Mouse (Mus musculus) limb, embryonic 11.5 days (tissue): ENCODE results near the gene Wdr25. TPM values are rescaled to one million over a fixed set of nuclear protein-coding genes. Genes with fewer than 3 reads are reported as not detected.
"Not testable (repeated sequence)": the region's sequence is repeated elsewhere in the genome, so short reads cannot be mapped to it uniquely, and the experiment has no call there.

Experiments
- ATAC-seq: fragments of 200-750 bp; cut with Nextera tagmentation; 2 replicates; pipeline ENCODE4 v1.8.0; 2017; ENCODE audit warnings: low read depth; ENCODE audit not compliant: insufficient number of reproducible peaks, low FRiP score, low TSS enrichment
- DNase-seq: peaks from one replicate; pipeline ENCODE4 v3.0.0-alpha.2; 2015; ENCODE audit warnings: low spot score
- H3K27ac ChIP-seq: fragments of 300-500 bp; sonication (generic); replicated peaks from 2 replicates; pipeline ENCODE4 v1.5.1; 2014; ENCODE audit warnings: low read depth, mild to moderate bottlenecking, low read length
- H3K27me3 ChIP-seq: fragments of 300-500 bp; sonication (generic); 2 replicates; pipeline ENCODE4 v1.6.1; 2014; ENCODE audit warnings: mild to moderate bottlenecking, low read length, mixed read lengths; ENCODE audit not compliant: control insufficient read depth, insufficient read depth
- H3K36me3 ChIP-seq: fragments of 300-500 bp; sonication (generic); 2 replicates; pipeline ENCODE4 v1.6.1; 2014; ENCODE audit warnings: mild to moderate bottlenecking, low read length, moderate library complexity, mixed read lengths; ENCODE audit not compliant: control insufficient read depth, insufficient read depth
- H3K4me1 ChIP-seq: fragments of 300-500 bp; sonication (generic); 2 replicates; pipeline ENCODE4 v1.6.1; 2014; ENCODE audit warnings: low read length, mixed read lengths; ENCODE audit not compliant: control insufficient read depth, insufficient read depth
- H3K4me2 ChIP-seq: fragments of 300-500 bp; sonication (generic); 2 replicates; pipeline ENCODE4 v1.6.1; 2014; ENCODE audit warnings: low read depth, mild to moderate bottlenecking, moderate library complexity; ENCODE audit not compliant: severe bottlenecking
- H3K4me3 ChIP-seq: fragments of 300-500 bp; sonication (generic); 2 replicates; pipeline ENCODE4 v1.5.1; 2014; ENCODE audit warnings: low read depth, low read length
- H3K9ac ChIP-seq: fragments of 300-500 bp; sonication (generic); 2 replicates; pipeline ENCODE4 v1.6.1; 2014; ENCODE audit warnings: mild to moderate bottlenecking, low read length
- H3K9me3 ChIP-seq: fragments of 300-500 bp; sonication (generic); 2 replicates; pipeline ENCODE4 v1.6.1; 2016; ENCODE audit warnings: low read length; ENCODE audit not compliant: control insufficient read depth
- WGBS: fragments of 180-500 bp; shearing (Covaris S2); extraction: QIAGEN DNeasy Blood & Tissue Kit; methylation state at CpG from one replicate; pipeline ENCODE4 v1.1.7; 2014; 5-methylcytosine and 5-hydroxymethylcytosine counted together
- polyA plus RNA-seq: library from polyadenylated mRNA; unstranded; fragments of >200 nt; fragmentation: Nextera tagmentation; extraction: Ambion mirVana; gene quantifications from 2 replicates; pipeline ENCODE4 v1.2.1, GENCODE M21; 2014

Wdr25 gene
- 4.9 and 7.0 TPM in 2 replicates for polyA plus RNA-seq

DNA sequence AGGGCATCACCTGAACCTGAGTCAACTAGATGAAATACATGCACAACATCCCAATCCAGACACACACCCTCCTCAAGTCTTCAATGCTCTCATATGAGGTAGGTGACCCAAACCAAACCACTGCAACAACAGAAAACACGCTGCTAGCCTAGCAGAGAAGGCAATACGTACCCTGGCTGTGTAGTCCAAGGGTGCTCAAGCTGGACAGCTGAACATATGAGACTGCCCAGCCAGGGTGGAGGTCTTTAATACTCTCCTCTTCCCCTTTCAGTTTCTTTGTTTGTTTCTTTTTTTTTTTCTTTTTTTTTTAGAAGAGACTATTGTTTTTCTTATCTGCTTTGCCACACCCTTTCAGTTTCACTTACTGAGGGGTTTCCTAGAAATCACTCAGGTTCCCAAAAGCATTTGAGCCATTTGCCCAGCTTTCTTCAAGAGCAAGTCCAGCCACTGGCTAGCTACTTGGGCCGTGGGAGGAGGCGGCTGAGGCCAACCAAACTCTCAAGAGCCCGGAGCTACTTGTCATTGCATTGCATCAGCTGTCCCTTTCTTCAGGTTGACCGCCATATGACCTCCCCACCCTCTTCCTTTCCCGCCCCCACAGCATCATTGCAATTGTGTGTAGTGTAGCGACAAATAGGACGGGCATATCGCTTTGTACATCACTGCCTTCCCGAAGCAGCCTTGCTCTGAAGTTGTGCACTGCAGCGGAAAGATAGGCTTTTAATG, at the start of gene Wdr25:
Wdr25 (plus strand) TSS at position 643 of the 726 bp plus-strand sequence.
- Histone ChIP-seq H3K4me2 (peak within 1 kb of the TSS; percentile 92), H3K27ac (no peak within 1 kb of the TSS), H3K9ac (peak within 1 kb of the TSS; percentile 82), H3K9me3 (no peaks in the 10 kb centered on the region), H3K27me3 (no peaks in the 10 kb centered on the region), H3K4me1 (peaks cover 7% of the 10 kb centered on the region; the same call in 1 of the 2 replicates), H3K4me3 (peak within 1 kb of the TSS; percentile 92), H3K36me3 (no peaks in the 10 kb centered on the region; the same call in none of the 2 replicates)
- 26% methylated on average over 12 of the region's 12 CpGs for WGBS
- ATAC-seq (no peak), DNase-seq (no peak)

DNA sequence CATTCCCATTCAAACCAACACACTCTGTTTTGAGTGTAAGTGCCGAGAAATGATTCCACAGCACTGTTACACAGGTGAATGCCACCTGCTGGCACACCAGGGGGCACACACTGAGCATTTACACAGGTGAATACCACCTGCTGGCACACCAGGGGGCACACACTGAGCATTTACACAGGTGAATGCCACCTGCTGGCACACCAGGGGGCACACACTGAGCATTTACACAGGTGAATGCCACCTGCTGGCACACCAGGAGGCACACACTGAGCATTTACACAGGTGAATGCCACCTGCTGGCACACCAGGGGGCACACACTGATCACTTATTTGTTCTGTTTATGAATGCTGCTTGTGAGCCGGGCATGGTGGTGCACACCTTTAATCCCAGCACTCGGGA, 45.4 kb upstream of the Wdr25 start:
- H3K27me3 ChIP-seq, H3K9ac ChIP-seq, H3K9me3 ChIP-seq, DNase-seq, H3K4me1 ChIP-seq, H3K27ac ChIP-seq, H3K36me3 ChIP-seq, H3K4me2 ChIP-seq, H3K4me3 ChIP-seq, ATAC-seq: not testable (repeated sequence)
- whole genome bisulfite sequencing = 93% methylated on average over 3 of the region's 3 CpGs

DNA sequence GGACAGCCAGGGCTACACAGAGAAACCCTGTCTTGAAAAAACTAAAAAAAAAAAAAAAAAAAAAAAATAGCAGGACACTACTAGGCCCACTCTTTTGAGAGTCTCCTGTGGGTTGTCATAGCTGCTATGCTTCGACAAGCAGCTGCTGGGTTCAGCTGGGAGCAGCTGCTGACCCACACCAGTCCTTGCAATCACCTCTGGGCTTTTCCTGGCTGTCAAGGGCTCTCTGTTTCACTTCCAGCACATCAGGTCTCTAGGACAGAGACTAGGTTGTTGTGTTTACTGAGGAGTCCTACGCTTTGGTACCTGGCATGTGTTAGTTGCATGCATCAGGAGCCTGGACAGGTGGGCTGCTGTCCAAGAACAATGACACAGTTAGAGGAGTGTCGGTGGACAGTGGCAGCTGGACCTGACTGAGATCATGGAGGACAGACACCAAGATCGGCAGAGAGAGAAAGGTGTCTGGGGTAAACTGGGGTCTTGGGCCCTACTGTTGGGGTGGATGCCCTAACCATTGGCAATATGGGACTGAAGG, 43.9 kb upstream of the Wdr25 start:
- DNase-seq = no peak
- no peak overlapping the region for H3K4me3 ChIP-seq
- no peaks in the 10 kb centered on the region for H3K9me3 ChIP-seq
- H3K4me2 ChIP-seq = no peak overlapping the region
- H3K27ac ChIP-seq = no peak overlapping the region
- ATAC-seq = no peak
- no peak overlapping the region for H3K9ac ChIP-seq
- H3K4me1 ChIP-seq = no peaks in the 10 kb centered on the region
- H3K36me3 ChIP-seq = peaks cover 4% of the 10 kb centered on the region
- WGBS = 85% methylated on average over 4 of the region's 4 CpGs
- H3K27me3 ChIP-seq = no peaks in the 10 kb centered on the region

DNA sequence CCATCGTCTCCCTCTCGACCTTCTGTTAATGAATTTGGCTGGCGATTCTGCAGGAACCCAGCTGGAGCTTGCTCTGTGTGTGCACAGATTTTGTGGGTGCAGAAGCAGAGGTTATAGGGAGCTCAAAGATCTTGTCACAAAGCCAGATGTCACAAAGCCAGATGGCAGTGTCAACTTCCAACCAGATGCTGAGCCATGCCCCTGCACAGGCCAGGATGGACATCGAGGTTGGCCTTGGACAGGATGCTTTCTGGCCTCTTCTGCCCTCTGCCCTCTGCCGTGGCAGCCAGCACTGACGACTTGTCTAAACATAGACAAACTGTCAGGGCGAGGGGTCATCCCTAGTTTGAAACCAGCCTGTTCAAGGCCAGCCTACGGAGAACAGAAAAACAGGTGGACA, 43.3 kb upstream of the Wdr25 start:
- Histone ChIP-seq H3K27ac (no peak overlapping the region), H3K9ac (no peak overlapping the region), H3K36me3 (peaks cover 2% of the 10 kb centered on the region), H3K4me2 (no peak overlapping the region), H3K27me3 (no peaks in the 10 kb centered on the region), H3K4me3 (no peak overlapping the region), H3K9me3 (no peaks in the 10 kb centered on the region), H3K4me1 (no peaks in the 10 kb centered on the region)
- WGBS = 63% methylated on average over 8 of the region's 8 CpGs
- ATAC-seq (no peak), DNase-seq (no peak)

DNA sequence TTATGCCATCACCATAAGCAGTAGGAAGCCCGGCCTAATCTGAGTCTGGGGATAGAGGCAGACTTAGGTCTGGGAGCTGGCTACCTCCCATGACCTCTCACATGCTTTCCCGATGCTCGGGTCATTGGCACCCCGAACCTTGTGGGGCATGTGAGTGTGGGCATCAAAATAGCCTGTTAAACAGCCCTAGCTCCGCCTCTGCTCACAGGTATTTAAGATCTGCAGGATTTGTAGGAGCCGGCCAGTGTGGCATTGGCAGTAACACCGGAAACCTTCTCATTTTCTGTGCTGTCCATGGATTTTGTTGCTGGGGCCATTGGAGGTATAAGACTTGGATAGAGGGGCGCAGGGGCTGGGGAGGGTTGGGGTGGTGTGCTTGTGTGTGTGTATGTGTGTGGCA, 42.5 kb upstream of the Wdr25 start:
- Histone ChIP-seq H3K9me3 (no peaks in the 10 kb centered on the region), H3K36me3 (peaks cover 2% of the 10 kb centered on the region; the same call in 1 of the 2 replicates), H3K9ac (no peak overlapping the region), H3K4me1 (no peaks in the 10 kb centered on the region), H3K4me2 (no peak overlapping the region), H3K4me3 (no peak overlapping the region), H3K27me3 (no peaks in the 10 kb centered on the region), H3K27ac (no peak overlapping the region)
- DNase-seq (no peak), ATAC-seq (no peak)
- 95% methylated on average over 8 of the region's 8 CpGs for WGBS

DNA sequence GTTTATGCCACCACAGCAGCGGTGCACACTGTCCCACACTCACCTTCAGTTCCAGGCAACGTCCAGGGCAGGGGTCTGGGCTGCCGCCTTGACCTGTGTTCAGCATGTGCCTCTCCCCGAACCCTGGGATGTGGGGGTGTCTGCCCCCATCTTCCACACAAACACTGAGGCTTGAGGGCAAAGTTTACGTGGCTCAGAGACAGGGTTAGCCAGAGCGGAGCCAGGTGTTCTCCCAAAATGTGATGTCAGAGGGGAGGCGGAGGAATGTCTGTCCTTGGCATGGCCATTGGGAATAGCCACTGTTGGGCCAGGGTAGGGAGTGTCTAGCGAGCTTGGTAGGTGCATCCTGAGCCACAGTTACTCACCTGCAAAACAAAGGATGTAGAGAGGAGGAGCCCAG, 40.6 kb upstream of the Wdr25 start:
- no peaks in the 10 kb centered on the region for H3K4me1 ChIP-seq
- ATAC-seq = no peak
- no peaks in the 10 kb centered on the region for H3K27me3 ChIP-seq
- no peak overlapping the region for H3K4me2 ChIP-seq
- no peak for DNase-seq
- no peak overlapping the region for H3K9ac ChIP-seq
- H3K36me3 ChIP-seq = no peaks in the 10 kb centered on the region; the same call in 1 of the 2 replicates
- no peak overlapping the region for H3K4me3 ChIP-seq
- H3K27ac ChIP-seq = no peak overlapping the region
- H3K9me3 ChIP-seq = no peaks in the 10 kb centered on the region
- WGBS = 85% methylated on average over 8 of the region's 8 CpGs

DNA sequence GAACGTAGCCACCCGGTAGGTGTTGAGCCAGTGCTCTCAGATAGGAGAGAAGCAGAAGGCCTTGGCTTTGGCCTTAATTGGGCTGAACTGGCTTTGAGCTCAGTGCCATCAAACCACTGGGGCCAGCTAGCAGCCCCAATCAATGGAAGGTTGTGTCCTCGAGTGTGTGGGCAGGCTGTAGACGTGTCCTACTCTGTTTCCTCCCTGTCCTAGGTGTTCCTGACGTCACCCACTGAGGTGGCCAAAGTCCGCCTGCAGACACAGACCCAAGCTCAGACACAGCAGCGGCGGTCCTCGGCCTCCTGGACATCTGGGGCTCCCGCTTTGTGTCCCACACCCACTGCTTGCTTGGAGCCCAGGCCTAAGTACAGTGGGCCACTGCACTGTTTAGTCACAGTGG, 38.4 kb upstream of the Wdr25 start:
- Histone ChIP-seq H3K9ac (no peak overlapping the region), H3K9me3 (no peaks in the 10 kb centered on the region), H3K4me2 (no peak overlapping the region), H3K4me3 (no peak overlapping the region), H3K4me1 (no peaks in the 10 kb centered on the region), H3K27ac (no peak overlapping the region), H3K27me3 (no peaks in the 10 kb centered on the region), H3K36me3 (no peaks in the 10 kb centered on the region)
- DNase-seq = no peak
- no peak for ATAC-seq
- WGBS = 87% methylated on average over 10 of the region's 10 CpGs

DNA sequence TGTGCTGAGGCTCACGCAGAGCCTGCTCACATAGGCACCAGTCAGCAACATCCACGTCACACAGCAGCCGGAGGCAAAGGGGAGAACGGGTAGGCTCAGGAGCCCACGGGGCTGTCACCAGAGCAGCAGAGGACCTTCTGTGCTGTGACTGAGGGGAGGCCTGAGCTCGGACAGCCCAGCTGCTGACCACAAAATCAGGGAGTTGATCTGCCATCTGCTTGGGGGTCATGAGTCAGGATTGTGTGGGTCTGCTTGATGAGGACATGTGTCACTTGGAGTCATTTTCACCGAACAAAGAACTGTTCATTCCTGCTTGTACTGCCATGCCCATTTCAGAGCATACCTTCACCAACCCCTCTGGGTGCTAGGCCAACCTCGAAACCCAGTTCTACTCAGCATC, 37.2 kb upstream of the Wdr25 start:
- DNase-seq = no peak
- Histone ChIP-seq H3K27me3 (no peaks in the 10 kb centered on the region), H3K4me1 (no peaks in the 10 kb centered on the region), H3K27ac (no peak overlapping the region), H3K9ac (no peak overlapping the region), H3K36me3 (no peaks in the 10 kb centered on the region; the same call in 1 of the 2 replicates), H3K4me3 (no peak overlapping the region), H3K9me3 (no peaks in the 10 kb centered on the region), H3K4me2 (no peak overlapping the region)
- 92% methylated on average over 8 of the region's 8 CpGs for WGBS
- ATAC-seq = no peak
